Mouse (Mus musculus) thymus, postnatal 14 days (tissue): ENCODE measurements around the gene Mx1.

Source experiments
- DNase-seq: peaks from one replicate; pipeline ENCODE4 v3.0.0; 2021

Mx1 gene

GRCm38 (mm10) chr16:97462481-97463181 lies at the start of gene Mx1:
Gene Mx1 (minus strand): TSS chr16:97462907.
- peak; percentile 23 for DNase-seq

DNA sequence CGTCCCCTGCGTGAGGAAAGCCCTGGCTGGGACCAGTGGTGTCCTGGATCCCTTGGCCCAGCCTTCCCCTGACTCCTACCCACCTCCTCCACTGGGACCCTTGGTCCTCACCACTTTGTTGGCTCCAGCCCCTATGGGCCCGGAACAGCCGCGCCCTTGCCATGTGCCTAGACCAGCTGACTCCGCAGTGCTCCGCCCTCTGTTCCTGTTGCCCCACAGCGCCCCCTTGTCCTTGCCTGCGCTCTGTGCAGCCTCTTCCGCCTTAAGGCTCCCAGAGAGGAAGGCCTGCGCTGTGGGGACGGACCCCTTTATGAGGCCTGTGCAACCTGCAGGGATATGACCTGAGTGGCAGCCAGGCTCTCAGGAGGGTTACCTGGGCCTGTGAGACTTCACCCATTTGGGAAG lies 49.6 kb upstream of the Mx1 start:
- peak; percentile 18 for DNase-seq

- no peak for DNase-seq
Measured at GRCm38 (mm10) chr16:97511495-97511894, 48.8 kb upstream of the Mx1 start.

DNA sequence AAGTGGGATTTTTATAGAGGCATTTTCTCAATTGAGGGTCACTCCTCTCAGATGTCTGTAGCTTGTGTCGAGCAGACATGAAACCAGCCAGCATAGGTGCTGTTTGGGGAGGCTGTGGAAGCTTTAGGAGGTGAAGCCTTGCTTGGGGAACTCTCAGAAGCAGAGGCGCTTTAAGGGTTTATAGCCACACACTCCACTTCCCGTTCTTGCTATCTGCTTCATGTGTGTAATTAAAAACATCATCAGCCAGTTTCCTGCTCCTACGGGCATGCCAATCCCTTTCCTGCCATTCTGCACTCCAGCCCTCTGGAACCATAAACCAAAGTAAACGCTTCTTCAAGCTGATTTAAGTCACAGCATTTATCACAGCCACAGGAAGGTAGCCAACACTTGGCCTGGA lies 48.1 kb upstream of the Mx1 start:
- no peak for DNase-seq

DNA sequence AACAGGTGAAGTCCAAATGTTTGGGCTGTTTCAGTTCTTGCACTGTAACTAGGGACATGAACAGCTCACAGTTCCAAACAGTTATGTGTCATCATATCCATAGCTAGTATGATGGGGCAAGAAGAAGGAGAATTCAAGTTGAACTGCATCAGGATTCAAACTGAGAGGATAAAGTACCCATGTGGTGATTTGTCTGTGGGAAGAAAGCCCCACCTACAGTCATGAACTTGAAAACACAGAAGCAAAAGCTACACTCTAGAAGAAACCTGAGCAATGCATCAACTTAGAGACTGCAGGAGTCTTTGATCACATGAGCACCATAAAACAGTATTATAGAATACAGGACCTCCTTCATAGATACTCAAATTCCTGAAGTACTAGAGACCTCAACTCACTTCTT lies 45.1 kb upstream of the Mx1 start:
- no peak for DNase-seq

- DNase-seq, result no peak
Measured at GRCm38 (mm10) chr16:97504793-97505192, 42.1 kb upstream of the Mx1 start.

DNA sequence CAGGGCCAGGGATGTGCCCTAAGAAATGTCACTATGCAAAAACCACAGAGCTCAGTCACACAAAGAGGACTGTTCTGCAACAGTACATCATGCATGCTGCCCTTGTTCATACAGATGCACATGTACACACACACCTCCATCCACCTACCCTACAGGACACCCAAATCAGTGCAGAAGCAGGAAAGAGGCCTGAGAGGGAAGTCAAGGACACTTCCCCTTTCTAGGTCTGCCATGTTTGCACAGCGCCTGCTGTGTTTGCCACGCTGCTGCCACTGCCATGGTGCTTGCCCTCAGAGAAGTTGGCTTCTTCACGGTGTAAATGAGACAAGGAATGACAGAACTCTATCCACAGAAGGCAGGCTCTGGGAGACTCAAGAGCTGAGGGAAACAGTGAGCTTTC lies 41.1 kb upstream of the Mx1 start:
- no peak for DNase-seq

DNA sequence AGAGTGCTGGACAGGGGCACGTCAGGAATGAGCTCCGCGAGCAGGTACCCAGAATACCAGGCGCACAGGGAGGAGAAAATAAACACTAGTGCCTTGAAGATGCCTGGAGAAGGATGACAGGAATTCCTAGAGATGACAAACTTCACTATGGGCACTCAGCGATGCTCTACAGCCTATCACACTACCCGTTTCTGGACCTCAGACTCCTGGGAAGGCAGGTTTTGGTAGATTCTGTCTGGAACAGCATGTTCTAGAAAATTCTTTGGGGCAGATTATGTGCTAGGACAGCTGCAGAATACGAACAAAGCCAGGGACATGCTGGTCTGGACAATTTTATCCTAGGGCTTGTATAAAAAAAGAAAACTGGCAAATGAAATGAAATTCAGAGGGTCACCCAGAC lies 38.2 kb upstream of the Mx1 start:
- no peak for DNase-seq

DNA sequence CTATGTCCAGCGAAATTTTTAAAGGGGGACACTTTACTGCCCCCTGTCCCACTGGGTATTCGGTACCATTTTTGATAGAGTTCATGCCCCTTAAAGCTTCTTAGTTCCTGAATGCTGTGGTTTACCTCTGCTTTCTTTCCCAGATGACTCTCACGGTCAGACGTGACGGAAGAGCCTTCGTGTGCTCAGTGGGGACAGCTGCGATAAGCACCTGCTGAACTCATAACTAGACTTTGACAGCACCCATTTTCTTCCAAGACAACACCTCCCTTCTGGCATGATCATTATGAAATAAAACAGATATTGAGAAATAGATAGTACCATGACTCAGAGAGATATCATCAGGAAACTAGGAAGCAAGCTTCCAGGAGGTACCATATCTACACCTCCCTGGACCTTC lies 36.7 kb upstream of the Mx1 start:
- DNase-seq, result no peak

- DNase-seq, result no peak
Measured at GRCm38 (mm10) chr16:97498139-97498538, 35.4 kb upstream of the Mx1 start.

GRCm38 (mm10) chr16:97497682-97498081 lies 35.0 kb upstream of the Mx1 start:
- DNase-seq, result no peak

- no peak for DNase-seq
Measured at GRCm38 (mm10) chr16:97496026-97496425, 33.3 kb upstream of the Mx1 start.

DNA sequence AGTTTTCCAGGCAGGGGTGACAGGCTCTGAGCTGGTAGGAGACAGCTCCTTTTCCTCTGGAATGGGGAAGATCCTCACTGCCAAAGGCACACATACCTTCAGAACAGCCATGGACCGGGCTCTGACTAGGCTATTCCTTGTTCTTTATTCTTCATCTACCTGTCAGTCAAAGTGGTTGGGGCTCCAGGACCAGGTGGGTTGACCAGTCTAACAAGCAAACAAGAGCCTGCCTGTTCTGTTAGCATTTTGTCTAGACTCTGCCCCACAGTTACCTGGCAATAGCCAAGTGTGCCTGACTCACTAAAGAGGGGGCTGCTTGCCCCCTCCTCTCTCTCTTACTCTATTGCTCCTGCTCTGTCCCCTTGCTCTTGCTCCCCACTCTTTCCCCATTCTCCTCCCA lies 29.7 kb upstream of the Mx1 start:
- DNase-seq, result no peak

DNA sequence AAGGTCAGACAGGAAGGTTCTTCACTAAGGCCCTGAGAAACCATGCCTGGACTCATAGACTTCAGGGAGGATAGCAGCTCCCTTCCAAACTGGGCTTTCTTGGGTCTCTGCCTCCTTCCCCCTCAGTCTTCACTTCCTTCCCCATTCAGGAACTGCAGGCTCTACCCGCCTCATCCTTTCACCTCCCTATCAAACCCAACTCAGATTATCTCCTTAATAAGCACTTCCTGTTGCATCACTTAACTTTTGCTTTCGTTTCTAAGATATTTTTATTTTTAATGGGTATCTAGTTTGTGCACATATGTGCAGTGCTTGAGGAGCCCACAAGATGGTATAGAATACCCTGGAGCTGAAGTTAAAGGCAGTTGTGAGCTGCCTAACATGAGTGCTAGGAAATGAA lies 15.9 kb upstream of the Mx1 start:
- no peak for DNase-seq

DNA sequence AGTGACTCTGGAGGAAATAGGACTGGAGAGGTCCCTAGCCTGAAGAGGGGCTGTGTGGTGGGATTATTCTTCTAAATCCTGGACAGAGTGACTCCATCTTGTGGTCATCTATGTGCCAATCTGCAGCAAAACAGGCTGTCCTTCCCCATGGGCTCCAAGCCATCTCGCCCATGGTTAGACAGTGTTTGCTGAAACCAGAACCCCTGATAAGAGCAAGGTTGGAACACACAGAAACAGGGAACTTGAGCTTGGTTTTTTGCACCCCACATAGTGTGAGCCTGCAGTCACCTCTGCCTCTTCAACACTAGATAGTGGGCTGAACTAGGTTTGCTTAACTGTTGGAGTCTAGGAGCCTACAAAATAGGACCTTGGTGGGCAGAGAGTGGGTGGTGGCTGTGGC lies 13.8 kb upstream of the Mx1 start:
- no peak for DNase-seq

- no peak for DNase-seq
Measured at GRCm38 (mm10) chr16:97475581-97475980, 12.9 kb upstream of the Mx1 start.

GRCm38 (mm10) chr16:97474671-97475070 lies 12.0 kb upstream of the Mx1 start:
- DNase-seq, result no peak

GRCm38 (mm10) chr16:97467993-97468791 lies 5.5 kb upstream of the Mx1 start:
- no peak for DNase-seq

- no peak for DNase-seq
Measured at GRCm38 (mm10) chr16:97467472-97467871, 4.8 kb upstream of the Mx1 start.

DNA sequence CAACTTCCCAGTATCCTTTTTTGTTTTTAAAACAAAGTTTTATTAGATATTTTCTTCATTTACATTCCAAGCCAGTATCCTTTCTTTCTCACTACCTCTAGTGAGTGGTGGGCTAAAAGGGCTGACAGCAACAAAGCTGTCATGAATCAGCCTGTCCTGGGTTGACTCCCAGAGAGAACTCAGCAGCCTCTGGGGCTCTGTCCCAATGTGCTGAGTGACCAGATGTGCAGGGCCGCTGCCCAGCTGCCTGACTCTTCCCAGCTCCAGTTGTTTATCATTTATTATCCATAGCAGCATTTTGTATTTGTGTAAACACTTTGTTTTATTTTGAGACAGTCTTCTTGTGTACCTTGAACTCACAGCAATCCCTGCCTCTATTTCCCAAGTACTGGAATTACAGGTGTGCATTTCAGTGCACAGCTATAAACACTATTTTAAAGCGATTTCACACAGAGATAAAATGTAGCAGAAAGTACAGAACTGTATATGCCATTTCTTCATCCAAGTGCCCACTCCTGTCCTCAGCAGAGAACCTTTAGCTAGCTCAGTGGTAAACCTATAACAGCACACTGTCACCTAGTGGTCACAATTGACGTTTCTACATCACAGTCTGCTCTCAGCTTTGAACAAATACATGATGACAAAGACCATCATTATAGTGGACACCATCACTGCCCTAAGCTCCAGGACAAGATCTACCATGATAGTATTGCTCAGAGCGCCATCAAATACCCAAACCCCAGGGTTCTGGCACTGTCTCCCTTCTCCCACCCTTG lies 3.7 kb upstream of the Mx1 start:
- DNase-seq, result no peak

- no peak for DNase-seq
Measured at GRCm38 (mm10) chr16:97461271-97461670, 1.4 kb downstream of the Mx1 start.

DNA sequence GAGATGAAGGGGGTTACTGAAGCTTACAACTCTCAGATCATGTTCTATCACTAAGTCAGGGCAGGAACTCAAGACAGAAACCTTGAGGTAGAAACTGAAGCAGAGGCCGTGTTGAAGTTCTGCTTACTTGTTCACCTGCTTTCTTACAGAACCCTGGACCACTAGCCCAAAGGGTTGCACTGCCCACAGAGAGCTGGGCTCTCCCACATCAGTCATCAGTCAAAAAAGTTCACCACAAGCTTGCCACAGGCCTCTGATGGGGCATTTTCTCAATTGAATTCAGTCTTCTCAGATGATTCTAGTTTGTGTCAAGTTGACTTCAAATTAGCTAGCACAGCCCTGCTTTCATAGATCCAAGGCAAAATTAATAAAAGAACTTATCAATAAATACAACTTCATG lies 2.9 kb downstream of the Mx1 start:
- DNase-seq, result no peak

GRCm38 (mm10) chr16:97447386-97447785 lies 15.3 kb downstream of the Mx1 start:
- DNase-seq, result no peak
